Mouse (Mus musculus): ENCODE measurements around the gene Abca7.

Abca7 gene

DNA sequence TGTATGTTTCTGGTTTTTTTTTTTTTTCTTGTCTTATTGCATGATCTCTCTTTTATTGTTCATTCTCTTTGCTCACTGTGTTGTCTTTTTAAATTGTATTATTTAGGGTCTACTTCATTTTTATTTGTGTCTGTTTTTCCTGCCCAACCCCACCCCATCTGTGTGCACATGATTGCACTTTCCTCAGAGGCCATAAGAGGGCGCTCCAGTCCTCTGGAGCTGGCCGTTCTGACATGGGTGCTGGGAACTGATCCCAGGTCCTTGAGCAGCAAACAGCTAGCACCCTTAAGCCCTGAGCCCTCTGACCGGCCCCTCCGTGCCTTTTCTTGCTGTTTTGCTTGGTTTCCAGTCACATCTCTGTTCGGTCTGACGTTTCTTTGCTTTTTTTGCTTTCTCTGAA lies 4.7 kb upstream of the Abca7 start:
- 86% methylated on average over 6 of the region's 6 CpGs for WGBS

DNA sequence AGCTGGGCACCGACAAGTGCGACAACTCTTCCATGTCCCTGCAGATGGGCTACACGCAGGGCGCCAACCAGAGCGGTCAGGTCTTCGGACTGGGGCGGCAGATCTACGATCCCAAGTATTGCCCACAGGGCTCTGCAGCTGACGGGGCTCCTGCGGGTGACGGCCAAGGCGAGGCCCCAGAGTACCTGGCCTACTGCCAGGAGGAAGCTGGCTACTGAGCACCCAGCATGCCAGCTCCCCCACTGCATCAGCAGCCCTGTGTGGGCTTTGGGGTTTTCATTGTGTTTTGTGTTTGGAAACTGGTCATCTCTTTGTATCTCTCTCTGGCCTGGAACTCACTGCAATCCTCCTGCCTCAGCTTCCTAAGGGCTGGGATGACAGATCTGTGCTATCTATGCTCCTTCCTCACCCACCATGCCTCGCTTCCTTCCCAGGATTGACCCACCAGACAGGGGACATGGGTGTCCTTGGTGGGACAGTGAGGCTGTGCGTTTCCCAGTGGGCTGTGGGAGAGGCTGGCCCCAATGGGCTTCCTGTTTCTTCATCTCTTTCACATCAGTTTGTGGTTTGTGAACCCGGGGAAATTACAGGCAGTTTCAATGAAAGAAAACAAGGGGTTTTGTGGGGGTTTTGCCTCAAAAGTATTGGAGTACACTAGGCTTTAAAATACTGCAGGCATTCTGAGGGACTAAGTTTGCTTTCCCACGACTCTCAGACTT lies 1.7 kb upstream of the Abca7 start:
- WGBS, result 65% methylated on average over 16 of the region's 16 CpGs

DNA sequence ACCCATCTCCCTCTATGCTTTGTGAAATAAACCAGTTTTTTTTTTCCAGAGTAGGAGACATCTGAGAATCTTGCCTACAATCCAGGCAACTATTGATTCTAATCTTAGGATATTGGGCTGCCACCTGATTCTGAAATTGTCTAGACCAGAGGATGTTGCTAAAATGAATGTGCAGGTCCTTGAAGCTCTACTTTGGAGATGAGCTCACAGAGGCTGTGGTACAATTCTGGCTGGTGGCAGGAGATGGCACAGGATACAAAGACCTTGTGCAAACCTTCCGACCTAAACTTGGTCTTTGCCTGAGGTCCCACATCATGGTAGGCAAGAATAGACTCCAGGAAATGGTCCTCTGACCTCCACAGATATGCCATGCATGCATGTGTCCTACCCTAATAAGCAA lies 658 bp upstream of the Abca7 start:
- WGBS, result 69% methylated on average over 1 of the region's 1 CpGs

DNA sequence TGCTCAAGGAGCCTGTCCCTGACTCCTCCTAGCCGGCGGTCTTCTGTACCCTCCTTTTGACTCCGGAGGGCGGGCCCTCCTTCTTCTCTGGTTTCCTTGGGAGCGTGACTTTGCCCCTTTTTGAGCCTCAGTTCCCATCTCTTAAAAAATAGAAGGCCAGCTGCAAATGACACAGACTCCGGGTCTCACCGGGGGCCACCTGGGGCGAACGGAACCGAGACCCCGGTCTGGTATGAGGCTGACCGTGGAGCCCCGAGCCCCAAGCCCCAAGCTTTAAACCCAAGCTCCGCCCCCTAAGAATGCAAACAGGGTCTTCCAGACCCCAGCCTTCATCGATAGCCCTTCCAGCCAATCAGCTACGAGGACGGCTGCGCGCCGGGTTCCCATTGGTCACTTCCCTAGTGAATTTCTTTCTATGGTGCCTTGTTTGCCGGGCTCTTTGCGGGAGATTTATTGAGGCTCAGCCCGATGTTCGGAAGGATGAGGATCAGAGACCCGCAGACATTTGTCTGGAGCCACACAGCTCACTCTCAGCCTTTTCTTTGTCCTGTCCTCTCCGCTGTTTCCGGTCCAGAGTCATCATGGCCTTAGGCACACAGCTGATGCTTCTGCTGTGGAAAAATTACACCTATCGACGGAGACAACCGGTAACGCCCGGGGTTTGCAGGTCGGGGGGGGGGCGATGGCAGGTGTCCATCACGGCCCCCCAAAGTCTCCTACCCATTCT lies 903 bp downstream of the Abca7 start:
- 2% methylated on average over 35 of the region's 35 CpGs for WGBS

DNA sequence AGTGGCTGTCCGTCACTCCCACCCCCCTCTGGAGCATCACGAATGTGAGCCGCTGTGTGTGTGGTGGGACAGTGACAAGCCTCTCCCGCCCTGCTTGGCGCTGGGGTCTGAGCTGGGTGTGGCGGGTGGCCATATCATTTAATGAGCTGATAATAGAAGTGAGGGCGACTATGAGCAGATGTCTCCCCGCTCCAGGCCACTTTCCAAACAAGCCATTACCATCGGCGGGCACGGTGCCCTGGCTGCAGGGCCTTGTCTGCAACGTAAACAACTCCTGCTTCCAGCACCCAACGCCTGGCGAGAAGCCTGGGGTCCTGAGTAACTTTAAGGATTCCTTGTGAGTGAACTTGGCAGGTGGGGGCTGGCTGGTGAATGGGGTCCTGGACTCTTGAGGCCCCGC lies 1.5 kb downstream of the Abca7 start:
- WGBS, result 25% methylated on average over 15 of the region's 15 CpGs

DNA sequence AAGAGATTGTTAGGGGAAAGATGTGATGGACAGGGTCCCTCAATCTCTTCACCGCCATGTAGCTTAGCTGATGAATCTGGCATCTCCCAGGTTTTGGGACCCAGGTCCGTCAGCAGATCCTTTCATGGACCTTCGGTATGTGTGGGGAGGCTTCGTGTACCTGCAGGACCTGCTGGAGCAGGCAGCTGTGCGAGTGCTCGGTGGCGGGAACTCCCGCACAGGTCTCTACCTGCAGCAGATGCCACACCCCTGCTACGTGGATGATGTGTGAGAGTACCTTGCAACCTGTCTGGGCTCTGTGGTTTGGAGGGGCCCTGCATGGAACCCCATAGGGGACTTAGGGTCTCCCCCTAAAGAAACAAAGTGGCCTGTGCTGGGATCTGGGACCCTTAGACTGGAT lies 5.7 kb downstream of the Abca7 start:
- WGBS, result 89% methylated on average over 9 of the region's 9 CpGs

DNA sequence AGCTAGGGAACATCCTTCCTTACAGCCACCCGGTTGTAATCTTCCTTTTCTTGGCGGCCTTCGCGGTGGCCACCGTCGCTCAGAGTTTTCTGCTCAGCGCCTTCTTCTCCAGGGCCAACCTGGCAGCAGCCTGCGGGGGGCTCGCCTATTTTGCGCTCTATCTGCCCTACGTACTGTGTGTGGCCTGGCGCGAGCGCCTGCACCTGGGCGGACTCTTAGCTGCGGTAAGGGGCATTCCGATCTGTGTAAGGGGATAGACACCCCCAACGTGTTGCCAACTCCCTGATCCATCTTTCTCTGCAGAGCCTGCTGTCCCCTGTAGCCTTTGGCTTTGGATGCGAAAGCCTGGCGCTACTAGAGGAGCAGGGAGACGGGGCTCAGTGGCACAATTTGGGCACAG lies 6.5 kb downstream of the Abca7 start:
- WGBS, result 58% methylated on average over 21 of the region's 21 CpGs

DNA sequence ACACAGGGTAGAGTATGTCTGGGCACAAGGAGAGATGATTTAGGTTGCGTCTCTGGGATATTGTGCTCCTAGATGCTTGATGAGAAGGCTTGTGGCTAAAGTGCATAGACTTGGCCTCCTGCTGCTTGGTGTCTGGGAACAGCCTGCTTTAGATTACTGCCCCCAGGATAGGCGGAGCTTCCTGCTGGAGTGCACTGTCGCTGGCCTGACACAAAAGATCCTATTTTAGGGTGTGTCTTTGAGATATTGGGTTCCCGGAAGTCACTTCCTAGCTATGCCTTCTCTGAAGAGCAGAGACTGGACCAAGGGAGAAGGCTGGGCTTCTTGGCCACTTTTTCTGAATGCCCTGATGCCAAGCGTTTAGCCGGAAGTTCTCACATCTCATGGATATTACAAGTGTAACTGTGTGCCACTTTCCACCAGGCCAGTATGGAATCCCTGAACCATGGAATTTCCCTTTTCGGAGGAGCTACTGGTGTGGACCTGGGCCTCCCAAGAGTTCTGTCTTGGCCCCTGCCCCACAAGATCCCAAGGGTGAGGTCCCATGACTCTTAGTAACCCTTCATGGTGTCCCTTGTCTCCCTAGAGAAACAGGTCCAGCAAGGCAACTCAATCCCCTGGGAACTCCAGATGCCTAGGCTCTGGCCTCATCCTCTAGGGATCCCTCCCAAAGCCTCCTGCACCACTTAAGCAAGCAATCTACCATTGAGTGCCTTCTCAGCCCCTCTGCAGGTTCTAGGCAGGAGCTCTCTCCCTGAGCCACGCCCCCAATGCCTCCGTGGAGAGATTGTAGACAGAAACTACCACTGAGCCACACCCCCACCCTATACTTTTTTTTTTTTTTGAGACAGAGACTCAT lies 7.3 kb downstream of the Abca7 start:
- 71% methylated on average over 9 of the region's 9 CpGs for WGBS

DNA sequence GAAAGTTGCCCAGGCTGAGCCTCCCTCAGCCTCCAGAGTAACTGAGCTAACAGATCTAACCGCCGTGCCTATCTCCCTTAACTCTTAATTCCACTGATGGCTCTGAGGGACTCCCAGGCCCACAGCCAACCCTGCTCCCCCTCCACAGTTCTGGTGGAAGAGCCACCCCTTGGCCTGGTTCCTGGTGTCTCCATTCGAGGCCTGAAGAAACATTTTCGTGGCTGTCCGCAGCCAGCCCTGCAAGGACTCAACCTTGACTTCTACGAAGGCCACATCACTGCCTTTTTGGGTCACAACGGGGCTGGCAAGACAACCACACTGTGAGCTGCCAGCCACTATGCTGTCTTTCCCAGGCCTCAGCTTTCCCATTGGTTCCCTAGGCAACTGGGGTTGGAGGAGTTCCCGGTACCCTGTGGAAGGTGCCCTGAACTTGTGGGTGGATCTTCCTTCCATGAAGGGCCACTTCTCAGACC lies 8.0 kb downstream of the Abca7 start:
- WGBS, result 69% methylated on average over 8 of the region's 8 CpGs

DNA sequence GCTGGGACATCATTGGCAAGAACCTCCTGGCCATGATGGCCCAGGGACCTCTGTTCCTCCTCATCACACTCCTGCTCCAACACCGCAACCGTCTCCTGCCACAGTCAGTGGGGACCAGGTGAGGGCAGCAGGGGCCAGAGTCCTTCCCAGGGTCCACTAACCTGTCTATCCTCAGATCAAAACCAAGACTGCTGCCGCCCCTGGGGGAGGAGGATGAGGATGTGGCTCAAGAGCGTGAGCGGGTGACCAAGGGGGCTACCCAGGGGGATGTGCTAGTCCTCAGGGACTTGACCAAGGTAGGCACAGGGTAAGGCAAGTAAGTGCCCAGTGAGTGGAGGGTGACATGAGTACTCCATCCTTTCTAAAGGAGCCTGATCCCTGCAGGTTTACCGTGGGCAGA lies 15.4 kb downstream of the Abca7 start:
- 89% methylated on average over 6 of the region's 6 CpGs for WGBS

DNA sequence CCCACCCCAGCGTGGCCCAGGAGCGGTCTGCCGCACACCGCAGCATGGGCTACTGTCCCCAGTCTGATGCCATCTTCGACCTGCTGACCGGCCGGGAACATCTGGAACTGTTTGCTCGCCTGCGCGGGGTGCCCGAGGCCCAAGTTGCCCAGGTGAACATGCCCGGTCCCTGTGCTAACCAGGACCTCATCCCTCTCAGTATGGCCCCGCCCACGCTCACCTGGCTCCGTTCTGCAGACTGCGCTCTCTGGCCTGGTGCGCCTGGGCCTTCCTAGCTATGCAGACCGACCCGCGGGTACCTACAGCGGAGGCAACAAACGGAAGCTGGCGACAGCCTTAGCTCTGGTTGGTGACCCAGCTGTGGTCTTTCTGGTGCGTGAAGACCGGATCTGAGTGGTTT lies 17.3 kb downstream of the Abca7 start:
- WGBS, result 60% methylated on average over 25 of the region's 25 CpGs

DNA sequence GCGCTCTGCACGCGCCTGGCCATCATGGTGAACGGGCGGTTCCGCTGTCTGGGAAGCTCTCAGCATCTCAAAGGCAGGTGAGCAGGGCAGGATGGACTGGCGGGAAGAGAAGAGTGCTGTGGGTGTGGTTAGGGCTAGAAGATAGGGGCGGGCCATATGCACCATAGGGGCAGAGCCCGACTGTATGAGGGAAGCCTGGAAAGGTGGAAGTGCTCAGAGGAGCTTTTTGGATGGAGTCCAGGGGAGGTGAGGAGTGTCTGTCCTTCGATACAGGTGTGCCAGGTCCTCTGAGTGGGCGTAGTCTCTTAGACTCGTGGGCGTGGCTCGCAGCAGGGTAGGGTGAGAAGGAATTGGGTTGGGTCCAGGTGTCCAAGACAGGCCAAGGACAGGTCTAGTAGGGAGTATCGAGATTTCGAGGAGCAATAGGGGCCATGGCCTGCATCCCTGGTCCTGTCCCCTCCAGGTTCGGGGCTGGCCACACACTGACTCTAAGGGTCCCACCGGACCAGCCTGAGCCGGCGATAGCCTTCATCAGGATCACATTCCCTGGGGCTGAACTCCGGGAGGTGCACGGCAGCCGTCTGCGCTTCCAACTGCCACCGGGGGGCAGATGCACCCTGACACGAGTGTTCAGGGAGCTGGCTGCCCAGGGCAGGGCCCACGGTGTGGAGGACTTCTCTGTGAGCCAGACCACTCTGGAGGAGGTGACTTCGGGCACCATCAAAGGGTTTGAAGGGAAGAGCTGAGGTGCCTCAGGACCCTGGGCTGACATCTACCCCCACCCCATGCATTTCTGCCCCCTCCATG lies 18.4 kb downstream of the Abca7 start:
- WGBS, result 49% methylated on average over 28 of the region's 28 CpGs

DNA sequence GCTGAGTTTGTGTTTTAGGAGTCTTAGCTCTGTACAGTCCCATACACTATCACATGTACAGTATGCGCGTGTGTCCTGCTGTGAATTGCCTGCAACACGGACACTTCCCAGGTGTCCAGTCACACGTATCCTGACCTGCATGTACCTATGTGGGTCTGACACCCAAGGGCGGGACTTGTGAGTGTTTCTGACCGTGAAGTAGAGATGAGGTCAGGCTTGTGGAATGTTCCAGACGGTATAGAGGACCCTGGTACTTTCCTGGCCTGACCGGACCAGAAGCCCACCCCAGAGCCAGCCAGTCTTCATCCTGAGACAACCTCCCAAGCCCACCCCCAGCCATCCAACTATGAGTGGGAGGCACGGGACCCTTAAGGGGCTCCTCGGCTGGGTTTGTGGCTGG lies 19.3 kb downstream of the Abca7 start:
- 89% methylated on average over 10 of the region's 10 CpGs for WGBS

DNA sequence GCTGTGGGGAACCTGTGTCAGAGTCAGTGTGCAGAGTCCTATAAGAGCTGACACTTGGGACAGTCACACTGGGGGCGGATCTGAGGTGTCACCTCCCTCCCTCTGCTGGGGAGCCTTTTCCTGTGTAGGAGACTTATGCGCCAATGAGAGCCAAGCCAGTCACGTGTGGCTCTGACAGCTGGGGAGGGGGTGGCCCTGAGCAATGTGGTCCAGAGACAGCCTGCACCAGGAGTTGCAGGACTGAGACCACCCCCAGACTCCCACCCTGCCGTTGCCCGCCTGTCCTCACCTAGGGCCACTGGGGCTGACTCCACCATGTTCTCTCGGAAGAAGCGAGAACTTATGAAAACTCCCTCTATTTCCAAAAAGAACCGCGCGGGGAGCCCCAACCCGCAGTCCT lies 20.2 kb downstream of the Abca7 start, which contains the start of gene Arhgap45:
Gene Arhgap45 (plus strand): TSS at position 143 of the 400 bp plus-strand sequence.
- 66% methylated on average over 11 of the region's 11 CpGs for WGBS

DNA sequence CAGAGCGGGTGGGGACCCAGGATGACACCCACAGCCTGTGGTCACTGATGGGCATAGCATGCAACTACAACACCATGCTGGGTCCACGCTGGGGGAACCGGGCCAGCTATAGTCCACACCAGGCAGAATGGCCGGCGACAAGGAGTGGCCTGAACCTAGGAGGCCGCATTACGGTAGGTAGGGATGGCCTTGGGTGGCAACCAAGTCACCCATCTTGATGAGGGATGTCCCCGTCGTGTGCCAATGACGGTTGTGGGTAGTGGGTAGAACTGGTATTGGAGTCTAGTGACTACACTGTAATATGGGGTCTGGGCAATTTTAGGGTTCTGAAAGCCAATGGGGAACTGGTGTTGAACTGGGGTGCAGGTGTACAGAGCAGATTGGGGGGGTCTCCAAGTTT lies 20.6 kb downstream of the Abca7 start:
- WGBS, result 93% methylated on average over 10 of the region's 10 CpGs

DNA sequence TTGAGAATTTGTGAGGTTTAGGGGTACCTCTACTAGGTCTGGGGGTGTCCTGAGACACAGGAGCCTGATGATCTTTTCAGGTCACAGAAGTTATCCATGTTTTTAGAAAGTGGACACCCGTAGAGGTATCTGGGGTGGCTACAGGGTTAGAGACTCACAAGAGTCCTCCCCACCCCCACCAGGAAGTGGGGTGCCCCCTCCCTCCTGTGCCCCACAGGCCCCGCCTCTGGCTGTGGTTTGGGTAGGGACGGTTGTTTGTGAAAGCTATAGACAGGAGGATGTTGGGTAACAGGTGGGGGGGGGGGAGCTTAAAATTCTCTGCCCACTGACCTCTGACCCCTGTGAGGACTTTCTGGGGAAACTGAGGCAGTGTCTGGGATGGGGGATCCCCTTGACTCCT lies 21.1 kb downstream of the Abca7 start:
- WGBS, result 75% methylated on average over 3 of the region's 3 CpGs

DNA sequence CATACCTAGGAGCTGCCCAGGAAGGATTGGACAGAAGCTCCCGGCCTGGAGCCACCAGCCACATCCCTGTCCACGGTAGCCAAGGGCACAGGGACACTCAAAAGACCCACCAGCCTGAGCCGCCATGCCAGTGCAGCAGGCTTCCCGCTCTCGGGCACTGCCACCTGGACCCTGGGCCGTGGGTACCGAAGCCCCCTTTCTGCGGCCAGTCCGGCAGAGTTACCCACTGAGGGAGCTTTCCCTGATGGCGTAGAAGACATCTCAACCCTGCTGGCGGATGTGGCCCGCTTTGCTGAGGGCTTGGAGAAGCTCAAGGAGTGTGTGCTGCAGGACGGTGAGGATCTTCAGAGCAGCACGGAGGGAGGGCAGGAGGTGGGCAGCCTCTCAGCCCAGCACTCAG lies 21.5 kb downstream of the Abca7 start:
- WGBS, result 84% methylated on average over 14 of the region's 14 CpGs

DNA sequence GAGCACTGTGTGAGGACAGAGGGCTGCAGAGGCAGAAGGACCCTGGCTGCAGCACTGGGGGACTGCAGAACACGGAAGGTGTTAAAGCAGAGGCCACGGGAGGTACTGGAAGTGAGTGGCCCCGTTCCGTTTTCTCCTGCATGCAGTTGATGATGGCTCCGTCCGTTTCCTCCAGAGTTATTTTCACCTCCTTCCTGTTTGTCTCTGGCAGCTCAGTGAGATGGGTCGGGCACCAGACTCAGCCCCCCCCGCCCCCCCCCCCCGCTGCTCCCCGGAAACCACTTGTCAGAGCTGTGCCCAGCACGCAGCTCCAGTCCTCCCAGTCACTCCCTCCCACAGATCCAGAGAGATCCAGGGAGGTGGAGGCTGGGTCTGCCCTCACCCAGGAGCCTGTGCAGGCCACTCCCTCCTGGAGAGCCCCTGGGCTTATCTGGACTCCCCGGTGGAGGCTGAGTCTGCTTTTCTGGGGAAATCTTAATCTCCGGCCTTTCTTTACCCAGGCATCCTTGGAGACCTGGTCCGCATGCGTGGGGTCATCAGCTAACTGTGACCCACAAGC lies 22.5 kb downstream of the Abca7 start:
- 24% methylated on average over 15 of the region's 15 CpGs for WGBS

DNA sequence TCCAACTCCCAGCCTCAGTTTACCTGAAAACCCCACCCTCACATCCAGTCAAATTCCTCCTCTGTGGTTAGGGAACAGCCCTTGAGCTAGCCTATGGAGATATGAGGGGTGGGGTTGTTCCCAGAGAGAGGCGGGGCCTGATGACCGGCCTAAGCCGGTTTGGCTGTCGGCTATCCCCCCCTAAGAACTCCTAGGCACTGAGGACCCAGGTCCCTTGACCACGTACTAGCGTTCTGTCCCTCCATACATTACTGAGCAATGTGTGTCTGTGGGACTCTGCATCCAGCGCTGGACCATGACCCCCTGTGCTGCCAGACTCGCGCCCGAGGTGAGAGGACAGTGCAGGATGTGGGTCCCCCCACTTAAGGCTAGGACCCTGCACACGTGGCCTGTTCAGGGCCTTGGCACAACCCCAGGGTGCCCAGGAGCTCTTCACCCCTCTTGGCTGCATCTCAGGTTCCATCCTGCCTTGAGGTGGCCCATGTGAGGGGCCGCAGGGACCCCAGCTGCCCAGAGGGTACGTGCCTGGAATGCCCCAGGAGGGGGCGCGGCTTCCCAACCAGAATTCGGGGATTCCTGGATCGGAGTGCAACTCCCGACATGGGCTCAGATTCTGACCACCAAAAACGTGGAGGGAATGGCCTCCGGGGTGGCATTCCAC lies 23.3 kb downstream of the Abca7 start:
- WGBS, result 37% methylated on average over 20 of the region's 20 CpGs

DNA sequence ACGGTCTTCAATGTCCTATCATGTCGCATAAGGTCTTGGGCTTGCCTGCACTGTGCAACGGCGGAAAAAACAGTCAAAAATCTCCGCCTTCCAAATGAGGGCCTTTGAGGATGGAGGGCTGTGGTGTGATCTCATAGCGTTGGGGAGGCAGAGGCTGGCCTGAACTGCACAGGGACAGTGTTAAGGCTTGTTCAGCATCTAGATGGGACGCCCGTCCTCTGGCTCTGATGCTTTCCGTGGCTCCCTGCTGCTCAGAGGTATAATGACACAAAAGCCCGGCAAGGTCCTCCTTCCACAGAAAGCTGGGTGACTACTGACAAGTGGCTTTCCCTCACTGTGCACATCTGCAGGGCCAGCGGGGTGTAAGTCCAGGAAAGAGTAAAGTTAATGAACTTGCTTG lies 23.9 kb downstream of the Abca7 start:
- 56% methylated on average over 11 of the region's 11 CpGs for WGBS
